Mouse (Mus musculus): ENCODE measurements around the gene Arrb2. TPM values are rescaled to one million over a fixed set of nuclear protein-coding genes. Genes with fewer than 3 reads are reported as not detected.

Arrb2 gene
- polyA plus RNA-seq (2012; rRNA removed): 35.9 and 49.5 TPM in 2 replicates

GRCm38 (mm10) chr11:70432048-70432894 lies at the start of gene Arrb2:
Gene Arrb2, plus strand, starts transcription at chr11:70432635.

GRCm38 (mm10) chr11:70409594-70410296 lies 22.7 kb upstream of the Arrb2 start, which contains the start of gene Pelp1:
Gene Pelp1, minus strand, starts transcription at chr11:70410031.

GRCm38 (mm10) chr11:70451797-70452498 lies 19.5 kb downstream of the Arrb2 start, which contains the start of gene Med11:
Gene Med11, plus strand, starts transcription at chr11:70451919.

GRCm38 (mm10) chr11:70458688-70459600 lies 26.5 kb downstream of the Arrb2 start, which contains the start of gene Zmynd15:
Gene Zmynd15, plus strand, starts transcription at chr11:70459433.

GRCm38 (mm10) chr11:70459601-70460101 lies 27.2 kb downstream of the Arrb2 start, which contains the start of gene Cxcl16:
Gene Cxcl16, minus strand, starts transcription at chr11:70459984.

Other genes with a start within 250 kb of the Arrb2 start
- 33.1 and 52.2 TPM in 2 replicates for gene Slc16a11, start 219.9 kb upstream of the Arrb2 start, polyA plus RNA-seq (2012; rRNA removed)
- gene Slc16a13, start 211.6 kb upstream of the Arrb2 start, polyA plus RNA-seq (2012; rRNA removed): 13.6 and 14.5 TPM in 2 replicates
- gene Bcl6b, start 202.8 kb upstream of the Arrb2 start, polyA plus RNA-seq (2012; rRNA removed): 7.9 and 11.3 TPM in 2 replicates
- gene 0610010K14Rik, start 194.7 kb upstream of the Arrb2 start, polyA plus RNA-seq (2012; rRNA removed): 74.4 and 91.7 TPM in 2 replicates
- gene Gm21988, start 192.8 kb upstream of the Arrb2 start, polyA plus RNA-seq (2012; rRNA removed): 7.1 and 9.5 TPM in 2 replicates
- 168 and 203 TPM in 2 replicates for gene Rnasek, start 192.8 kb upstream of the Arrb2 start, polyA plus RNA-seq (2012; rRNA removed)
- 6.0 and 6.8 TPM in 2 replicates for gene Alox12, start 177.3 kb upstream of the Arrb2 start, polyA plus RNA-seq (2012; rRNA removed)
- gene Alox12e, start 110.0 kb upstream of the Arrb2 start, polyA plus RNA-seq (2012; rRNA removed): 15.1 and 21.8 TPM in 2 replicates
- 24.3 and 28.5 TPM in 2 replicates for gene Alox15, start 80.6 kb upstream of the Arrb2 start, polyA plus RNA-seq (2012; rRNA removed)
- 32.7 and 36.4 TPM in 2 replicates for gene Pelp1, start 22.6 kb upstream of the Arrb2 start, polyA plus RNA-seq (2012; rRNA removed)
- gene Med11, start 19.3 kb downstream of the Arrb2 start, polyA plus RNA-seq (2012; rRNA removed): 21.2 and 24.3 TPM in 2 replicates
- gene Zmynd15, start 26.8 kb downstream of the Arrb2 start, polyA plus RNA-seq (2012; rRNA removed): 8.7 and 9.5 TPM in 2 replicates
- gene Cxcl16, start 27.3 kb downstream of the Arrb2 start, polyA plus RNA-seq (2012; rRNA removed): 37.7 and 41.1 TPM in 2 replicates
- gene Tm4sf5, start 72.6 kb downstream of the Arrb2 start, polyA plus RNA-seq (2012; rRNA removed): 2.7 and 3.7 TPM in 2 replicates
- 0.50 TPM in 1 of 2 replicates, not detected in the other for gene Vmo1, start 82.0 kb downstream of the Arrb2 start, polyA plus RNA-seq (2012; rRNA removed)
- gene Gltpd2, start 86.6 kb downstream of the Arrb2 start, polyA plus RNA-seq (2012; rRNA removed): 0.94 and 1.0 TPM in 2 replicates
- gene Psmb6, start 92.7 kb downstream of the Arrb2 start, polyA plus RNA-seq (2012; rRNA removed): 320 and 440 TPM in 2 replicates
- not detected in 2 replicates for gene Gm40193, start 100.3 kb downstream of the Arrb2 start, polyA plus RNA-seq (2012; rRNA removed)
- 31.2 and 31.9 TPM in 2 replicates for gene Pld2, start 107.4 kb downstream of the Arrb2 start, polyA plus RNA-seq (2012; rRNA removed)
- 111 and 120 TPM in 2 replicates for gene Mink1, start 130.2 kb downstream of the Arrb2 start, polyA plus RNA-seq (2012; rRNA removed)
- not detected in 2 replicates for gene 4930544D05Rik, start 183.2 kb downstream of the Arrb2 start, polyA plus RNA-seq (2012; rRNA removed)
- 0.35 TPM in 1 of 2 replicates, not detected in the other for gene Chrne, start 186.6 kb downstream of the Arrb2 start, polyA plus RNA-seq (2012; rRNA removed)
- gene Gp1ba, start 206.5 kb downstream of the Arrb2 start, polyA plus RNA-seq (2012; rRNA removed): not detected in 2 replicates
- gene Rnf167, start 214.6 kb downstream of the Arrb2 start, polyA plus RNA-seq (2012; rRNA removed): 94.5 and 104 TPM in 2 replicates
- 138 and 164 TPM in 2 replicates for gene Slc25a11, start 214.8 kb downstream of the Arrb2 start, polyA plus RNA-seq (2012; rRNA removed)
- gene Pfn1, start 222.0 kb downstream of the Arrb2 start, polyA plus RNA-seq (2012; rRNA removed): 2,318 and 3,020 TPM in 2 replicates
- 11.0 and 11.7 TPM in 2 replicates for gene Eno3, start 224.6 kb downstream of the Arrb2 start, polyA plus RNA-seq (2012; rRNA removed)
- gene Spag7, start 236.8 kb downstream of the Arrb2 start, polyA plus RNA-seq (2012; rRNA removed): 38.2 and 49.8 TPM in 2 replicates

Measured in ovary, adult 2 months (tissue).